Mouse (Mus musculus) right cerebral cortex, adult 2 months (tissue): ENCODE measurements around the gene Ap3d1.
A peak's percentile ranks its signal among the peaks of the same experiment; 100 is the strongest.

ENCODE experiments used
- DNase-seq, 2 experiments: peaks; one replicate each; pipeline ENCODE4 v3.0.0; 2021 to 2022; ENCODE audit warnings: low spot score in 2 of 2

The Ap3d1 gene

DNA sequence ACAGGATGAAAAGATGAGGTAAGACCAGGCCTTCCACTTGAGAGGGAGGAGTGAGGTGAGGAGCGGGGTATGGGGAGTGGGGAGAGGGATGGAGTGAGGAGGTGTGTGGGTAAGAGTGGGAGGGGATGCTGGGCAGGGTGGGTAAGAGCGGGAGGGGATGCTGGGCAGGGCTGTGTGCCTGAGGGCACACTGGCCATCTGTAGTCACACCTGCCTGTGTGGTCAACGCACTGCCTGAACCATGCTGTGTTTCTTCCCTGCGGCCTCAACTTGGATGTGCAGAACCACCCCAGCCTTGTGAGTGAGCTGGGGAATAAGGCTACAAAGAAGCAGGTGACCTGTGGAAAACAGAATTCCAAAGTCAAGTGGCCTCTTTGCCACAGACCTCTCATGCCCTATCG lies 37.6 kb downstream of the Ap3d1 start:
- DNase-seq, result no peak

- DNase-seq, result no peak
These were observed 38.4 kb downstream of the Ap3d1 start for GRCm38 (mm10) chr10:80703643-80704042.

DNA sequence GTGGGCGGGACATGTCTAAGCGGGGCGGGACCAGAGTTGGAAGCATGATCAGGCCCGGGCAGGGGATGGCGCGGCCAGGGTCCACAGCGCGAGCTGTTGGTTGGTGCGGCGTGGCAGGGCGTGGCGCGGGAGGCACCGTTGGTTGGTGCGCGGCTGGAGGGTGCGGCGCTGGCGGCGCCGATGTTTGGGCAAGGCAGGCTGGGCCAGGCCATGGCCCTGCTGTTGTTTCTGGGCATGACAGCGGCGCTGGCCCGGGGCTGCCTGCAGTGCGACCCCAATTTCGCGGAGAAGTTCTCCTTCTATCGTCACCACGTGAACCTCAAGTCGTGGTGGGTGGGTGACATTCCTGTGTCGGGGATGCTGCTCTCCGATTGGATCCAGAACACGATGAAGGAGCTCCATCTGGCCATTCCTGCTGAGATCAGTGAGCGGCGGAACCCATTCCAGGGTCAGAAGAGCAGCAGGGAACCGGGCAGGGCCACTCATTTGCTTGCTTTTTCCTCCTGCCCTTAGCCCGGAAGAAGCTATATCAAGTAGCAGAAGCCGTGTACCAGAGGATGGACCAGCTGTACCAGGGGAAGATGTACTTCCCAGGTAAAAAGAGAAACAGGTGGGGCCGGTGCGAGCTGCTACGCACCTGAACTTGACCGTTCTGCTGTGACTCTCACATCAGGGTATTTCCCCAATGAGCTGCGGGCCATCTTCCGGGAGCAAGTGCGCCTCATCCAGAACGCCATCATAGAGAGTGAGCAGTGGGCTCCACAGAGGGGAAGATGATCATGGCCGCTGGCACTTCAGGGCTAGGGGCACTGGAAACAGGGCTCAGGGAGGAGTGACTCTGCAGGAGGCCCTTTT lies 39.3 kb downstream of the Ap3d1 start:
- DNase-seq, result peak; percentile 94 to 95

DNA sequence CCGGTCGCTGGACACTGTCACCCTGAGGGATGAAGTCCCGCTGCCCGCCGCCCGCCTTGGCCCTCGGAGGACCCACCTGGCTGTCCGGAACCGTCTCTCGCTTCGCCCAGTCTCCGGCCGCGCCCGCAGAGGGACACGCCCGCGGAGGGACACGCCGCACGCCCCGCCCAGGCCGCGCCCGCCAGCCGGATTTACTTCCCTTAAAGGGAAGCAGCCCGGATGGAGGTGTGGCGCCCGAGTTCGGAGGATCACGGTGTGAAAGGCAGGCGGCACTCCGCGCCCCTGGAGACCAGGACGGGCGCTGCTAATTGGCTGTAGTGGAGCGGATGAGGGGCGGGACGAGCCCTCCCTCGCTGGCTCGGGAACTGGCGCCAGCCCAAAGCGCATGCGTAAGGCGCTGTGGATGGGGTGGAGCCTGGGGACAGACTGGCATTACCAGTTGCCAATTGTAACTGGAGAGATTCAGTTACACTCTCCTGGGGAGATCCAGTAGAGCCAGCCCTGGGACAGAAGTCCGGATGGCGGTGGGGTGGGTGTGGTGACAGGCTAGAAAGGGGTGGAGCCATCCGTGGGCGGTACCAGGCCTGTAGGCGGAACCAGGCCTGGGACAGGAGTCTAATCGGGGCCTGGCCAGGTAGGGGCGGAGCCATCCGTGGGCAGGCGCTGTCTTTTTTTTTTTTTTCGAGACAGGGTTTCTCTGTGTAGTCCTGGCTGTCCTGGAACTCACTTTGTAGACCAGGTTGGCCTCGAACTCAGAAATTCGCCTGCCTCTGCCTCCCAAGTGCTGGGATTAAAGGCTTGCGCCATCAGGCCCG lies 40.1 kb downstream of the Ap3d1 start, which contains the start of the genes Mob3a and Izumo4:
Gene Mob3a, minus strand, starts transcription at position 257 of the 815 bp plus-strand sequence.
Gene Izumo4, plus strand, starts transcription at position 464 of the 815 bp plus-strand sequence.
- DNase-seq, result peak; percentile 98 to 99

- no peak for DNase-seq
These were observed 41.3 kb downstream of the Ap3d1 start for GRCm38 (mm10) chr10:80700732-80701131.

DNA sequence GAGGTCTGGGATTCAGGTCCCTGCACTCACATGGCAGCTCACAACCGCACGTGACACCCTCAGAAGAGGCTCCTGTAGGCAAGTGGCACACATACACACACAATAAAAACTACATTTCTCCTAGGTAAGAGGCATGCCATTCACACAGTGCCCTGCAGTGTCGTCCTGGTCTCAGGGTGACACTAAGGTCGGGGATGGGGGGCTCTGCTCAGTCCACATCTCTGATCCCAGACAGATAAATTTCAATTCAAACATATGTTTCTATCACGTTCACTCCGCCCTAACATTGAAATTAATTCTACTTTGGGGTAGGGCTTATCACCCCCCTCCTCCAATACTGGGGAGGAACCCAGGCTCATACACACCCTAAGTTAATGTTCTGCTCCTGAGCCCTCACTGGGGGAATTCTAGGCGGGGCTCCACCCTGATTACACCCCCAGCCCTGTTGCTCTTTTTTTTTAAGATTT lies 42.0 kb downstream of the Ap3d1 start:
- DNase-seq, result no peak

GRCm38 (mm10) chr10:80698605-80699004 lies 43.5 kb downstream of the Ap3d1 start:
- no peak for DNase-seq

- DNase-seq, result no peak
These were observed 44.3 kb downstream of the Ap3d1 start for GRCm38 (mm10) chr10:80697812-80698211.

GRCm38 (mm10) chr10:80697393-80697787 lies 44.7 kb downstream of the Ap3d1 start:
- no peak for DNase-seq

GRCm38 (mm10) chr10:80696502-80697392 lies 45.3 kb downstream of the Ap3d1 start:
- no peak for DNase-seq

DNA sequence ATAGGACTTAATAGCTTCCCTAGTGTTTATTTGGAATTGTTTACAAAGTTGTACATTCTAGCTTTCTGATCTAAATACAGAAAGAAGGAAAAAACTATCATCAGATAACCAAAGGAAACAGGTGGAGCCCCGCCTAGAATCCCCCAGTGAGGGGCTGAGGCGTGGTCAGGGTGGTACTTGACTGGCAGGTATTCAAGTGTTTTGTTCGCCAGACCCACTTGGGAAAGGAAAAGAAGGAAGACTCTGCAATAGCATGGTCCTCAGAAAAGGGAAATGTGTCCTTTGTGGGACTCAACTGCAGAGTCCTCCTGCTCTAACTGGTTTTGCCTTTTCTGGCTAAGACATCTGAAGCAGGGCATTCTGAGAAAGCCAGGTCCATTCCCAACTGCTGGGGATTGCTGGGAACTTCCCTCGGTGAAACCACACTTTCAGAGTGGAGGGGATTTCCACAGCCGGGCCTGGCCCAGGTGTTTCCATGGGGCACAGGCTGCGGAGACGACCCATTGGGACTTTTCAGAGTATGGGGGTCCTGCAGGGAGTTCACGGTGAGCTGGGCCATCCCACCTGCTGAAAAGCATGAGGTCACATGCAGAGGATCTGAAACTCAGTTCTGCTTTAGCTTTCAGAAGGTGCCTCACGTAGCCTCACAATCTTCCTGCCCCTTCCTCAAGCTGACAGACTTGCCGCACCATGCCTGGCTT lies 46.1 kb downstream of the Ap3d1 start:
- no peak for DNase-seq

- no peak for DNase-seq
These were observed 46.9 kb downstream of the Ap3d1 start for GRCm38 (mm10) chr10:80695186-80695585.

GRCm38 (mm10) chr10:80694159-80694938 lies 47.7 kb downstream of the Ap3d1 start:
- no peak for DNase-seq

GRCm38 (mm10) chr10:80693401-80694045 lies 48.5 kb downstream of the Ap3d1 start:
- DNase-seq, result no peak

GRCm38 (mm10) chr10:80692249-80693165 lies 49.6 kb downstream of the Ap3d1 start:
- DNase-seq, result no peak

DNA sequence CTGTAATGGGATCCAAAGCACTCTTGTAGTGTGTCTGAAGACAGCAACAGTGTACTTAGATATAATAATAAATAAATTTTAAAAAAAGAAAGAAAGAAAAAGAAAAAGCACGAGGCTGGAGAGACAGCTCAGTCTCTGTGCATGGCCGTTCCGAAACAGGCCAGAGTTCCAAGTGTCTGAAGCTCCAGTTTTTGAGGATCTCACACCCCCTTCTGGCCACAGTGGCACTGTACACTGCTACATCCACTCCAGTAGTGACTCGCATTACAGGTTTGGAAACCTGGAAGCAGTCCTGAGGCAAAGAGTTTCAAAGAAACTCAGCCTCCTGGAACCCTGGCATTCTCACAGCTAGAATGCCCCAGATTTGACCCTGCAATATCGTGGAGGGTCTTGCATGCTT lies 54.2 kb downstream of the Ap3d1 start:
- DNase-seq, result peak; percentile 63 to 66

GRCm38 (mm10) chr10:80686617-80687016 lies 55.4 kb downstream of the Ap3d1 start:
- DNase-seq, result no peak

DNA sequence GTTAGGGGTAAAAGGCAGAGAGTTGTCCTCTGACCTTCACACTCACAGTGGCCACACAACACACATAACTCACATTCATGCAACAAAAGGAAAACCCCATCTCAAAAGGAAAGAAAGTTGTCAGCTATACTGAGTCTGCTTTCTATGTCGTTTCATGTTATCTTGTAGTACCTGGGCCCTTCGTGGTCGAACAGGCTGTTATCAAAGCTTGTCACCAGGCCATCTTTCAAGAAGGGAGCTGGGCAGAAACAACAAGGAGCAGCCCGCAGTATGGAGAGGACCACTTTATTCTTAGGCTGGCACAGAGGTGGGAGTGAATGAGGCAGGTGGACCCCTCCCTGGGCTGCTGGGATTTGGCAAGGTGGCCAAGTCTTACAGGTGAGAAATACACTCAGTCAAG lies 57.1 kb downstream of the Ap3d1 start:
- DNase-seq, result no peak
